Mouse (Mus musculus): Measurements from ENCODE around the gene Amigo1.

The Amigo1 gene

GRCm38 (mm10) chr3:108186098-108187047 lies at the start of gene Amigo1:
Amigo1 (plus strand) TSS chr3:108186335.
- DNase-seq (ENCODE audit: low spot score in 2 of 2), result no peak

GRCm38 (mm10) chr3:108139113-108139512 lies 47.0 kb upstream of the Amigo1 start:
- no peak for DNase-seq (ENCODE audit: low spot score in 2 of 2)

- no peak for DNase-seq (ENCODE audit: low spot score in 2 of 2)
These were observed 45.3 kb upstream of the Amigo1 start for GRCm38 (mm10) chr3:108140786-108141185.

GRCm38 (mm10) chr3:108145534-108146445 lies 40.3 kb upstream of the Amigo1 start, which contains the start of gene Gnai3:
Gnai3 (minus strand) TSS chr3:108146146.
- DNase-seq (ENCODE audit: low spot score in 2 of 2), result peak; percentile 81 to 85

- no peak for DNase-seq (ENCODE audit: low spot score in 2 of 2)
These were observed 39.5 kb upstream of the Amigo1 start for GRCm38 (mm10) chr3:108146671-108147070.

- peak; percentile 71 to 85 for DNase-seq (ENCODE audit: low spot score in 2 of 2)
These were observed 38.5 kb upstream of the Amigo1 start for GRCm38 (mm10) chr3:108147386-108148235.

- no peak for DNase-seq (ENCODE audit: low spot score in 2 of 2)
These were observed 33.8 kb upstream of the Amigo1 start for GRCm38 (mm10) chr3:108152290-108152689.

- DNase-seq (ENCODE audit: low spot score in 2 of 2), result no peak
These were observed 31.5 kb upstream of the Amigo1 start, which contains the start of gene Gpr61 for GRCm38 (mm10) chr3:108154656-108155055. Gpr61 (minus strand) TSS chr3:108154882.

- DNase-seq (ENCODE audit: low spot score in 2 of 2), result no peak
These were observed 27.6 kb upstream of the Amigo1 start for GRCm38 (mm10) chr3:108158383-108159037.

GRCm38 (mm10) chr3:108164091-108164490 lies 22.0 kb upstream of the Amigo1 start:
- no peak for DNase-seq (ENCODE audit: low spot score in 2 of 2)

GRCm38 (mm10) chr3:108164807-108165206 lies 21.3 kb upstream of the Amigo1 start:
- peak; percentile 44 to 75 for DNase-seq (ENCODE audit: low spot score in 2 of 2)

GRCm38 (mm10) chr3:108165532-108166315 lies 20.4 kb upstream of the Amigo1 start:
- no peak for DNase-seq (ENCODE audit: low spot score in 2 of 2)

- DNase-seq (ENCODE audit: low spot score in 2 of 2), result no peak
These were observed 19.5 kb upstream of the Amigo1 start for GRCm38 (mm10) chr3:108166486-108167211.

- DNase-seq (ENCODE audit: low spot score in 2 of 2), result no peak
These were observed 18.6 kb upstream of the Amigo1 start for GRCm38 (mm10) chr3:108167499-108167898.

GRCm38 (mm10) chr3:108169199-108169598 lies 16.9 kb upstream of the Amigo1 start:
- DNase-seq (ENCODE audit: low spot score in 2 of 2), result no peak

- DNase-seq (ENCODE audit: low spot score in 2 of 2), result no peak
These were observed 11.2 kb upstream of the Amigo1 start for GRCm38 (mm10) chr3:108174672-108175531.

- no peak for DNase-seq (ENCODE audit: low spot score in 2 of 2)
These were observed 7.1 kb upstream of the Amigo1 start for GRCm38 (mm10) chr3:108178756-108179715.

All from spleen, postnatal 14 days (tissue).